Mouse (Mus musculus): Measurements from ENCODE around the gene Srgap1.

Gene Srgap1

GRCm38 (mm10) chr10:122046904-122047726, at the start of gene Srgap1:
Gene Srgap1, minus strand, starts transcription at chr10:122047315.
- DNase-seq (ENCODE audit: low read depth), result no peak

DNA sequence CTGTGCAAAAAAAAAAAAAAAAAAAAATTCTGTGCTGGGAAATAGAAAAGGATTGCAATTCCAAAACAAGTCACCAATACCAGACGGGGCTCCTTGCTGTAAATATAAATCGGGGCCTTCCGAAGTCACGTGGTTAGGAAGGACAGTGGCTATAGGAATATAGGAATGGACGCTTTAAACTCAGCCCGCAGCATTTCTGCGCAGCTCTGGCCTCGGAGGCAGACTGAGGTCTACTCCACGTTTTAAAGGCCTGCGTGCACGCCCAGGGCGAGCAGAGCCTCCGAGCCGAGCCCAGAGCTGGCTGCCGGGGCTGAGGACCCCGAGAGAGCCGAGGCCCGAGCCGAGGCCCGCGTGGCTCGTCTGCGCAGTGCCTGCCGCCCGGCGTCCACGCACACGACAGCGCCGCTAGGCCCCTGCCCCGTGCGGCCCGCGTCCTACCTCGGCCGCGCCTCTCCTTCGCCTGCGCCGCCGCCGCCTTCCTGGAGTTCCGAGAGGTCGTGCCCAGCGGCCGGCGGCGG, 49.4 kb upstream of the Srgap1 start:
- no peak for DNase-seq (ENCODE audit: low read depth)

GRCm38 (mm10) chr10:122090472-122090871, 43.4 kb upstream of the Srgap1 start:
- peak; percentile 12 for DNase-seq (ENCODE audit: low read depth)

DNA sequence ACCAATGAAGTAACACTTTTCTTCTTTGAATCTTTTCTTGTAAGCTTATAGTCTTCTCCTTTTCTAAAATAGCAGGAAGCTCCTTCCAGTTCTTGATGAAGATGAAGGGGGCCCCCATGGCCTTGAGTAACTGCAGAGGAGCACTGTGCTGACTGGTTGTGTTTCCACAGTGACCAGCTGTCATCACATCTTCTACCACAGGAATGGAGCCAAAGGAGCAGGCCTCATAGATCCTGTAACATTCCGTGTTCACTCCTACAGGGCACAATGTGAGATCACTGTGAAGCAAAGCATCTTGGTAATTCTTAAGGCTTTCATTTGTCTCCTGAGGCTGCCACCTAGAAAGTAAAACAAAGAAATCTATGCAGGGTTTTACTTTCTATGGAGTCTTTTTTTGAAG, 34.2 kb upstream of the Srgap1 start:
- DNase-seq (ENCODE audit: low read depth), result no peak

DNA sequence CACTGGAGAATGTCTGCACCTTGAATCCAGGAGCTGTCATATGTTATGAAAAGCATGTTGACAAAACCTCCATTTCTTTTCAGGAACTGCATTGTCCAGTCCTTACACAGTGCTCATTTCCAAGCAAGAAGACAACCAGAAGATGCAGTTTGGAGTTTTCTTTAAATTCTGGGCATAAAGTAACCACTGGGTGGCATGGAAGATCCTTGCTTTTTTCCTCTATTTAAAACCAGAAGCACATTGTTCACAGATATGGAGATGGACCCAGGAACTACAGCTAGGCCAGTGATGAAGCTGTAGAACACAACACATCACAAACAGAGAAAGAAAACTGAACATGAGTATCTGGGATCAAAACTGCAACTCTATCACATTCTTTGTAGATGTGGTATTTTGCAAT, 22.0 kb upstream of the Srgap1 start:
- no peak for DNase-seq (ENCODE audit: low read depth)

GRCm38 (mm10) chr10:122055826-122056225, 8.7 kb upstream of the Srgap1 start:
- DNase-seq (ENCODE audit: low read depth), result no peak

- DNase-seq (ENCODE audit: low read depth), result peak; percentile 63
Measured at GRCm38 (mm10) chr10:122054535-122054934, 7.4 kb upstream of the Srgap1 start.

DNA sequence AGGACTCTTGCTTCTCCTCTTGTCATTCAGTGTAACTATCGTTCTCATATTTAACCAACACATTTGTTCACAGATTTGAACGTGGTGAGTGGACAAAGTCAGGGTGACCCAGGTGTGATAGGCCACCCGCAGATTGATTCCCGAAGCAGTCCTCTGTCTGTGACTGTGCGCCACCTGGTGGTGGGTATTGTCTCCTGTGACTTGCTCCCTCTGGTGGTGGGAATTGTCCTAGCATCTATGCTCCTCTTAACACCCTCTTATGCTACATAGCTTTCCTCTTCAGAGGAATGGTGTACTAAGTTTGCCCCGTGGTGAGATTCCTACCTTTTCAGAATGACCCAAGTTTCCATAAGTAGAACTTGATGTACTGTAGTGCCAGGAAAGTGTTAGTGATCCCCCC, 4.7 kb upstream of the Srgap1 start:
- DNase-seq (ENCODE audit: low read depth), result peak; percentile 73

DNA sequence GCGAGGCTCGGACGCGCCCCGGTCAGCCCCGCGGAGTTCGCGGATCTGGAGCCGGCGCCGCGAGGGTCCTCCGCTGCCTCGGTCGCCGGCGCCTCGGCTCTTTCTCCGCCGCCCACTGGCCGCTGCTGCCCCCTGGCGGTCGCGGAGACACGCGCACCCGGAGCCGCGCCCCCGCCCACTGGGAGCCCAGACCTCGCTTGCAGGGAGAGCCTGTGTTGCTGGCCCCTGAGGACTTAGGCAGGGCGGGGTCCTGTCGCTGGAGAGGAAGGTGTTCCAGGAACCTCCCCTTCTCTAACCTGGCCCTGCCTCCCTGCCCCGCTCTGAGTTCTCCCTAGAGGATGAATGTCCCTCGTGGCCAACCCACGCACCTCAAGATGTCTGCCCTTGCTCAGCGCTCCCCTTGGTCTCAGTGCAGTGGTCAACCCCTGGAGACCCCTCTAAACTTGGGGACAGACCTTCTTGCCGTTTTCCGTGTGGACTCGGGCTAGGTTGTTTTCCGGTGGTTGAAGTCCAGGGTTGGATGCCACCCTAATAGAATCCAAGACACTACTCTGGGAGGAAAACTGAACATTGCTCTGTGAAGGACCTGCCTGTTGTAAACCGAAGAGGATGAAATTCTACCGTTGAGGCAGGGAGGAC, 731 bp upstream of the Srgap1 start:
- DNase-seq (ENCODE audit: low read depth), result no peak

- no peak for DNase-seq (ENCODE audit: low read depth)
Measured at GRCm38 (mm10) chr10:122046511-122046903, 608 bp downstream of the Srgap1 start.

GRCm38 (mm10) chr10:122045946-122046345, 1.2 kb downstream of the Srgap1 start:
- no peak for DNase-seq (ENCODE audit: low read depth)

GRCm38 (mm10) chr10:122044926-122045325, 2.2 kb downstream of the Srgap1 start:
- no peak for DNase-seq (ENCODE audit: low read depth)

GRCm38 (mm10) chr10:122040372-122040771, 6.7 kb downstream of the Srgap1 start:
- DNase-seq (ENCODE audit: low read depth), result peak; percentile 6

DNA sequence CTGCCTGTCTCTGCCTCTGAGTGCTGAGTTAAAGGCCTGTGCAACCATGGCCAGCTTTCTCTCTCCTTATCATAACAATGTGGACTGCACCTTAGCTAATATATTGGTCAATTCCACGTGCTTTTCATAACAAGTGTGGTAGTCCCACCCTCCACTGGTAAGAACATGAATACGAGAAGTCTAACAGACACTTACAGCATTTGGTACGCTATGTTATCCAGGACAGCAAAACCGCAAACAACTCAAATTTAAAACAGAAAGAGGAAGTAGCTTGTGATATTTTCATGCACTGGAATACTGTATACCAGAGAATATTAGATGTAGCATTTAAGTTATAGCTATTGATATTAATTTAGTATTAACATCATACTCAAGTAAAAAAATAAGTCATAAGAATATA, 7.5 kb downstream of the Srgap1 start:
- peak; percentile 23 for DNase-seq (ENCODE audit: low read depth)

GRCm38 (mm10) chr10:122038554-122038953, 8.6 kb downstream of the Srgap1 start:
- DNase-seq (ENCODE audit: low read depth), result peak; percentile 11

- DNase-seq (ENCODE audit: low read depth), result no peak
Measured at GRCm38 (mm10) chr10:122033271-122033670, 13.8 kb downstream of the Srgap1 start.

GRCm38 (mm10) chr10:122030420-122030819, 16.7 kb downstream of the Srgap1 start:
- no peak for DNase-seq (ENCODE audit: low read depth)

DNA sequence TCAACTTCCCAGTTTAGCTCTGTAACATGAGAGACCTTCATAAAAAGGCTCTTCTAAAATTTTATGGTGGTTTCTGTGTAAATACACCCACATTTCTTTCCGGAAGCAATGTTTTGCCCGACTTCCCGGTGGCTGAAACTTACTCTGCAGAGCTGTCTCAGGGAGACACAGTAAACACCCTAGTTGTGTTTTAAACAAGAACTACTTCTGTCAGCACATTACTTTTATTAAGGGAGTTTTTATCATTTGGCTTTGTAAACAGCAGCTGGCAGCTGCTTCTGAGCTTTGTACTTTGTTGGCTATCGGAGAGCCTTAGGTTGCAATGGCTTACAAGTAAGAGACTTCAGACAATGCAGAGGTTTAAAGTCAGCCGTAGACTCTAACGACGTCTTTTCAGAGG, 17.4 kb downstream of the Srgap1 start:
- DNase-seq (ENCODE audit: low read depth), result no peak

DNA sequence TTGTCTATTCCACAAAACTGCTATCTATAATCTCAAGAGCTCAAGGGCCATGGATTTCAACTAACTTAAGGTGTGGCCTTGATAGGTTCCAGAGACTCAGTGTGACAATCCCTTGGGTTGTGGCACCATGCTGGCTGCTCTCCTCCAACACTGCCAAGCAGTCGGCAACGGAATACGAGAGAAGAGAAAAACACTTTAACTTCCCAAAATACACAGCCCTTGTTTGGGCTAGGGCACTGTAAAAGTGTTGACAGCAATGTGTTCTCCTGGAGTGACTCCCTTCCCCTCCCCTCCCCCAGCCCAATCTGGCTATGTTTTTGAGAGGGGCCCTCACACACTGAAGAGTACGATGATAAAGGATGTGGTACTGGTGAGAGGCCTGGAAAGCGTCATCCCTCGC, 21.9 kb downstream of the Srgap1 start:
- DNase-seq (ENCODE audit: low read depth), result no peak

- no peak for DNase-seq (ENCODE audit: low read depth)
Measured at GRCm38 (mm10) chr10:122020906-122021305, 26.2 kb downstream of the Srgap1 start.

- DNase-seq (ENCODE audit: low read depth), result no peak
Measured at GRCm38 (mm10) chr10:122020255-122020654, 26.9 kb downstream of the Srgap1 start.

- DNase-seq (ENCODE audit: low read depth), result no peak
Measured at GRCm38 (mm10) chr10:122018594-122019048, 28.5 kb downstream of the Srgap1 start.

DNA sequence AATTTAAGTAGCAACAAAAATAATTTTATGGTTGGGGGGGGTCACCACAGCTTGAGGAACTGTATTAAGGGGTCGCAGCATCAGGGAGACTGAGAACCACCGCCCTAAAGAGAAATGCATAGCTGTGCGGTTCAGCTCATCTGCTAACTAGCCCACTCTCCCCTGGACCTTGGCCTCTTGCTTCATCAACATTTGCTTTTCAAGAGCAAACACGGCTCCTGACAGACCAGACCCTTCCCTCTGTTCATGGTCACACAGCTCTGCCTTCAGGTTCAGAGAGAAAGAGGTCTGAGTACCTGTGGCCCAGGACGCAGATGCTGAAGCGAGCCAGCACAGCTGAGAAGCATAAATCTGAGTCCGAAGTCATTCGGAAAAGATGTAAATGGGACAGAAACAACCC, 29.4 kb downstream of the Srgap1 start:
- DNase-seq (ENCODE audit: low read depth), result no peak

All from 416B (cell line).